Mouse (Mus musculus) erythroid progenitor cell, adult 5-6 weeks (primary cell): Measurements from ENCODE around the gene Olfr944. TPM values are rescaled to one million over a fixed set of nuclear protein-coding genes. Genes with fewer than 3 reads are reported as not detected.

ENCODE experiments used
- ATAC-seq: replicated peaks from 2 replicates; pipeline ENCODE4 v1.8.0; 2016; ENCODE audit warnings: moderate number of reproducible peaks, mild to moderate bottlenecking, moderate TSS enrichment, inconsistent platforms; ENCODE audit not compliant: poor library complexity, low FRiP score, severe bottlenecking
- total RNA-seq, 2 experiments: library from RNA; stranded (forward) in 1 of 2; stranded (reverse) in 1 of 2; fragments of 150-400 nt in 1 of 2; fragments of 186-747, 209-891 nt in 1 of 2; gene quantifications; 2 replicates each; pipeline versions ENCODE4 v1.2.3 to v1.2.4; 2015 to 2017; ENCODE audit warnings: low replicate concordance in 2 of 2

The Olfr944 gene
- total RNA-seq (2015; ENCODE audit: low replicate concordance) (not detected in 2 replicates), total RNA-seq (2017; ENCODE audit: low replicate concordance) (not detected in 2 replicates)

DNA sequence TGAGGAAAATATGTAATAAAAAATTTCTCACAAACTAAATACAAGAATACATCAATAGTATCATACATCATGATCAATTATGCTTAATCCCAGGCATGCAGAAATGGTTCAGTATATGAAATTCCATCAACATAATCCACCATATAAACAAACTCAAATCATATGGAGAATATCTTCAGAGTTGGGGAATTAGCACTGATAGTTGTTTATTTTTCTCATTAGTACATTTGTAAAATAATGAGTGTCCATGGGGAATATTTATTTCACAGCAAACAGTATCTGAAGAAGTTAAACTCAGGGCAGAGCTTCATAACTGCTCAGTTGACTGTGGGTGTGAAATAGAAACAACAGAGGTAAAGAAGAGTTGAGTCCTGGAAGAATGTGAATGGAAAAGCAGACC is at the start of gene Olfr944:
Gene Olfr944, plus strand, starts transcription at position 301 of the 400 bp plus-strand sequence.
- no peak for ATAC-seq

DNA sequence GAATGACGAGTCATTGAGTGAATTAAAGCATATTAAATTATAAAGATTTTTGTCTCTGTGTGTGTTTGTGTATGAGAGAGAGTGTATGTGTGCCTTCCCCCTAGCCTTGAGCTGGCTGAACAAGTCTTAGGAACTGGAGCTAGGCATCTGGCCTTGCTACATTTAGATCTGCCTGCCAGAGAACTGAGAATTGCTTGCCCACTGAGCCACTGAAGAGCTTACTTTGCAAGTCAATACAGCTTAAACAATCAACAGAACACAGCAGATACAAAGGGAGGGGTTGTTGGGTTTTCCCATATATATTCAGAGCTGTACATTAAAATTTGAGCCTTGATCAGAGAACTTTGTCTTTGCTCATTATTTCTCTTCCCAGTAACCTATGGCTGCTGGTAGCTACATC is 49.3 kb upstream of the Olfr944 start:
- ATAC-seq: no peak

DNA sequence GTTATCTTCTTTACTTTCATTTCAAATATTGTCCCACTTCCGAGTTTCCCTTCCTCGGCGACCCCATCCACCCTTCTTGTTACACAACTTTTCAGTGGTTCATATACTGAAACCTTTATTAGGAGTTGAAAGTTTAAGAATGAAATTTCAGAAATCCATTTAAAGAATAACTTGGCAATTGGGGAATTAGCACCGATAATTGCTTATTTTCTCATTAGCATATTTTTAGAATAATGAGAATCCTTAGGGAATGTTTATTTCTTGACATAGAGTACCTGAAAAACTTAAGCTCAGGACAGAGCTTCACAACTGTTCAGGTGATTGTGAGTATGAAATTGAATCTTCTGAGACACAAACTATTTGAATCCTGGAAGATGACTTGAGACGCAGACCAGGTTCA is 35.7 kb upstream of the Olfr944 start, which contains the start of gene Olfr943:
Gene Olfr943, plus strand, starts transcription at position 301 of the 400 bp plus-strand sequence.
- ATAC-seq: no peak

DNA sequence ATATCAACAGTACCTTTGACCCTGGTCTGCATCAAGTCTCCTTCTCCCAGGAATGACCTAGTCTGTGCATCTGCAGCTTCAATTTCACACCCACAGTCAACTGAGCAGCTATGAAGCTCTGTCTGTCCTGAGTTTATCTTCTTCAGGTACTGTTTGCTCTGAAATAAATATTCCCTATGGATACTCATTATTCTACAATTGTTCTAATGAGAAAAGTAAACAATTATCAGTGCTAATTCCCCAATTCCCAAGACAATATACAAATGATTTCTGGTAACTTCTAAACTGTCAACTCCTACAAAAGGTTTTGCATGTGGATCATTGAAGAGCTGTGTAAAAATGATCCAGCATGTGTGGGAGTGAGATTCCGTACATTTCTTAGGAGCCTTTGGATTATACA is 48.2 kb downstream of the Olfr944 start, which contains the start of gene Olfr1537:
Gene Olfr1537, minus strand, starts transcription at position 101 of the 400 bp plus-strand sequence.
- no peak for ATAC-seq

Other genes starting within 250 kb of the Olfr944 start
- not detected in 2 replicates for gene Olfr933, start 229.6 kb upstream of the Olfr944 start, total RNA-seq (2015; ENCODE audit: low replicate concordance)
- not detected in 2 replicates for gene Olfr933, start 229.6 kb upstream of the Olfr944 start, total RNA-seq (2017; ENCODE audit: low replicate concordance)
- gene Olfr934, start 213.6 kb upstream of the Olfr944 start, total RNA-seq (2015; ENCODE audit: low replicate concordance): not detected in 2 replicates
- not detected in 2 replicates for gene Olfr934, start 213.6 kb upstream of the Olfr944 start, total RNA-seq (2017; ENCODE audit: low replicate concordance)
- gene Olfr935, start 202.2 kb upstream of the Olfr944 start, total RNA-seq (2015; ENCODE audit: low replicate concordance): not detected in 2 replicates
- gene Olfr935, start 202.2 kb upstream of the Olfr944 start, total RNA-seq (2017; ENCODE audit: low replicate concordance): not detected in 2 replicates
- not detected in 2 replicates for gene Olfr146, start 178.5 kb upstream of the Olfr944 start, total RNA-seq (2015; ENCODE audit: low replicate concordance)
- gene Olfr146, start 178.5 kb upstream of the Olfr944 start, total RNA-seq (2017; ENCODE audit: low replicate concordance): not detected in 2 replicates
- gene Olfr937, start 137.0 kb upstream of the Olfr944 start, total RNA-seq (2015; ENCODE audit: low replicate concordance): not detected in 2 replicates
- gene Olfr937, start 137.0 kb upstream of the Olfr944 start, total RNA-seq (2017; ENCODE audit: low replicate concordance): not detected in 2 replicates
- gene Olfr938, start 123.0 kb upstream of the Olfr944 start, total RNA-seq (2015; ENCODE audit: low replicate concordance): not detected in 2 replicates
- not detected in 2 replicates for gene Olfr938, start 123.0 kb upstream of the Olfr944 start, total RNA-seq (2017; ENCODE audit: low replicate concordance)
- not detected in 2 replicates for gene Olfr27, start 73.8 kb upstream of the Olfr944 start, total RNA-seq (2015; ENCODE audit: low replicate concordance)
- not detected in 2 replicates for gene Olfr27, start 73.8 kb upstream of the Olfr944 start, total RNA-seq (2017; ENCODE audit: low replicate concordance)
- gene Olfr943, start 35.6 kb upstream of the Olfr944 start, total RNA-seq (2015; ENCODE audit: low replicate concordance): not detected in 2 replicates
- gene Olfr943, start 35.6 kb upstream of the Olfr944 start, total RNA-seq (2017; ENCODE audit: low replicate concordance): not detected in 2 replicates
- not detected in 2 replicates for gene Olfr1537, start 48.1 kb downstream of the Olfr944 start, total RNA-seq (2015; ENCODE audit: low replicate concordance)
- gene Olfr1537, start 48.1 kb downstream of the Olfr944 start, total RNA-seq (2017; ENCODE audit: low replicate concordance): not detected in 2 replicates
- not detected in 2 replicates for gene Olfr945, start 74.9 kb downstream of the Olfr944 start, total RNA-seq (2015; ENCODE audit: low replicate concordance)
- gene Olfr945, start 74.9 kb downstream of the Olfr944 start, total RNA-seq (2017; ENCODE audit: low replicate concordance): not detected in 2 replicates
- gene Olfr948, start 124.1 kb downstream of the Olfr944 start, total RNA-seq (2015; ENCODE audit: low replicate concordance): not detected in 2 replicates
- not detected in 2 replicates for gene Olfr948, start 124.1 kb downstream of the Olfr944 start, total RNA-seq (2017; ENCODE audit: low replicate concordance)
- not detected in 2 replicates for gene Olfr951, start 185.5 kb downstream of the Olfr944 start, total RNA-seq (2015; ENCODE audit: low replicate concordance)
- gene Olfr951, start 185.5 kb downstream of the Olfr944 start, total RNA-seq (2017; ENCODE audit: low replicate concordance): not detected in 2 replicates
- gene Olfr952, start 225.2 kb downstream of the Olfr944 start, total RNA-seq (2015; ENCODE audit: low replicate concordance): not detected in 2 replicates
- gene Olfr952, start 225.2 kb downstream of the Olfr944 start, total RNA-seq (2017; ENCODE audit: low replicate concordance): not detected in 2 replicates